Mouse (Mus musculus): Measurements from ENCODE around the gene 9130230L23Rik. TPM values are rescaled to one million over a fixed set of nuclear protein-coding genes. Genes with fewer than 3 reads are reported as not detected.

The 9130230L23Rik gene
- total RNA-seq (2021), result 0.79 and 1.00 TPM in 2 replicates
- long read RNA-seq, result 0 reads

GRCm38 (mm10) chr5:66004134-66004925, at the start of gene 9130230L23Rik:
TSS of gene 9130230L23Rik (minus strand) at chr5:66004285.
- DNase-seq, result no peak

DNA sequence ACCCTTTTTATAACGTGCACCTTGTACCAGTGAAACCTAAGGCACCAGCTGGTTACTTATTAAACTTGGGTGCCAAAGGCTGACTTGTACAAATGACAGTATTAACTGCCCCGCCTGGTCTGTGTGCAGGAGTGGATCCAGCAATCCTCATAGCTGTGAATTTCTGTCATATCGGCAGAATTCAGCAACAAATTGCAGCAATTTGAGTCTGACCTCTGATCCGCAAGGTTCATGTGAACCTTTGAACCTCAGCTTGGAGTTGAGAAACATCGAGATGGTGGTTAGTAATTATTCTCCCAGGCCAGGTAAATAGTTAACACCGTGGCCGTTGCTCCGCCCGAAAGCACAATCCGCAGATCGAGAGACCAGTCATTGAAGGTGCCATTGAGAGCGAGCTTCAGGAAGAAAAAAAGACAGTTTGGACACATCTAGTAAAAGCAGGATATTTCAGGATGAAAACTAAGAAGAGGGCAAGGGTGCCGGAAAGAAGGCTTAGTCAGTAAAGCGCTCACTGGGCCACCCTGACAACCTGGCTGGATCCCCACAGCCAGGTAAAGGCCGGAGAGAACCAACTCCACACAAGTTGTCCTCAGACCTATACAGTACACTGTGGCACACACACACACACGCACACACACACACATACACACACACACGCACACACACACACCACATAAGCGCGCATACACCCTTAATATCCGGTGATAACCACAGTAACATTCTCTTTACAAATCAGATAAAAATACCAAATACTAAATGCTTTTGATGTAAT, 48.9 kb upstream of the 9130230L23Rik start:
- no peak for DNase-seq

DNA sequence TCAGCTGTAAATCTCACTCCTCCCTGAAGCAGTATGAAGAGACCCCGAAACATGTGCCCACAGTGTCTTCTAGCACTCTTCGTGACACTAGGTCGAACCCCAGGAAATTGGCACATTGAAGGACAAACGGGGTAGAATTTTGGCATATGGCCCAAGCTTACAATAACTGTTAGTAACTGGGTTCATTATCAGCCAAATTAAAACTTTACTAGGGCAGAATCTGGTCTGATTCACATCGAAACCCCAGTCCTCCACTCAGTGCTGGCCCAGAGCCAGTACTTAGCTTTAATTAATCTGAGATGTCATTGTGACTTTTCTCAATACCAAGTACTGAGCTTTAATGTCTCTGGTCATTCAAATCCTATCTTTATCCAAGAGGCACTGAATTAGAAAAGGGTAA, 46.8 kb upstream of the 9130230L23Rik start:
- DNase-seq, result peak; percentile 35

DNA sequence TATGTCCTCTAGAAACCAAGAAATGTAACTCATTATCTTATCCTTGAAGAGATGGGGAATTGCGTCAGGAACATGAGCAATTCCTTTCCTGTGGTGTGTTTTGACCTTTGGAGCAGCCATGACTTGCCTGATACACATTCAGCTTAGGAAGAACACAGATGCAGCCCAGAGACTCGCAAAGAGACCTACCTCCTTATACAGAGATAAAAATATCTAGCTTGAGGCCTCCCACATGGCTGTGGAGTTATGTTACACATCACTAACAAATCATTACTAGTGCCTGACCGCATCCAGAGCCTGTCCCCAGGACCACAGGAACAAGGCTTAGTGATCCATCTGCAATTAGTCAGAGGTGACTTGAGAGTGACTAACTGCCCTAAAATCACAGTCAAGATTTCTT, 42.3 kb upstream of the 9130230L23Rik start:
- DNase-seq, result no peak

DNA sequence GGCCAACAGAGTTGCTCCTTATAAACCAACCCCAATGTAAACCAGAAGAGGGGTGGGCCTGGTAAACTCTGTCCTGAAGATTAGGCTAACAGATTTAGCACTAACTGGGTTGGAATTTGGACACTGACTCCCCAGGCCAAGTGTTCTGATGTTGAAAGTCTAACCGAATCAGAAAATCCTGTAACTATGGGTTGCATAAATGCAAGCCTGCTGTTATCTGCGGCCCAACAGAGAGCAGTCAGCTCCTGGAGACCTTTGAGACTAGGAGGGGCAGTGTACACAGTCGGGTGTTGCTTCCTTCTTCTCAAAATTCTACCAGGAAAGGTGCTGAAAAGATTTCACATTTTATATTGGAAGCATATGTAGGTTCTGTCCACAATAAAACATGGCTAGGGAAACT, 39.8 kb upstream of the 9130230L23Rik start:
- DNase-seq, result no peak

GRCm38 (mm10) chr5:66042651-66043340, 38.7 kb upstream of the 9130230L23Rik start:
- DNase-seq, result no peak

GRCm38 (mm10) chr5:66040744-66041279, 36.7 kb upstream of the 9130230L23Rik start:
- no peak for DNase-seq

DNA sequence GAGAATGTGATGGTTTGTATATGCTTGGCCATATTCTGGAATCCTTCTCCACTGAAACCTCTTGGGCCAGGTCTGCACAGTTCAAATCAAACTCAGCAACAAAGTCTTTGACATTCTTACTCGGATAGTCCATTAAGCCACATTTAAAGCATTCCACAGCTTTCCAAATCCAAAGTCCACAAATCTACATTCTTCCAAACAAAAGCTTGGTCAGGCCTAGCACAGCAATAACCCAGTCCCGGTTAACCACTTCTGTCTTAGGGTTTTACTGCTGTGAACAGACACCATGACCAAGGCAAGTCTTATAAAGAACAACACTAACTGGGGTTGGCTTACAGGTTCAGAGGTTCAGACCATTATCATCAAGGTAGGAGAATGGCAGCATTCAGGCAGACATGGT, 35.7 kb upstream of the 9130230L23Rik start:
- no peak for DNase-seq

GRCm38 (mm10) chr5:66037066-66037465, 33.0 kb upstream of the 9130230L23Rik start:
- no peak for DNase-seq

DNA sequence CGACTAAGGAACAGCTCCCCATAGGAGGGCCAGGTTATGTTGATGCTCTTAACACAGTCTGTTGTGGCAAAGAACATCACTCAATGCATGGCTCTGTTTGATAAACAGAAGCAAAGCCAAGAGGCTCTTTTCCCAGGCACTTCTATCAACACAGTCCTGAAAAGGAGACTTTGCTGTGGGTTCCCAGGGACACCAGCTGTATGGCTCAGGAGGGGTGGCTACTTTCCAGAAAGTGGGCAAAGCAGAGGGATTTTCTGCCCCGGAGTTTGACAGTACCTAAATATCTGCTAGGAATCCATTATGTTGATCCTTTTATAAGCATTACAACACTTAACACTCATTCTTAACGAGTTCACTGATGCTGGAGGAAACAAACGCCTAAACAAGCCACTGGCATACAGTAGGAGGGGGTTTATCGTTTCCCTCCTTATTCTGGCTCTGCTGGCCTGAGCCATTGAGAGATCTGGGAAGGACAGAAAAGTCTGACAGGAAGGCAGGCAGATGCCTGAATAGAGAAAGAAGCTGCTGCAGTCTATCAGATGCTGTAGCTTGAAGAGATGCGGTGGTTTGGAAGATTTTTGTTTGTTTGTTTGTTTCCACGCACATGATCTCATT, 32.5 kb upstream of the 9130230L23Rik start:
- no peak for DNase-seq

DNA sequence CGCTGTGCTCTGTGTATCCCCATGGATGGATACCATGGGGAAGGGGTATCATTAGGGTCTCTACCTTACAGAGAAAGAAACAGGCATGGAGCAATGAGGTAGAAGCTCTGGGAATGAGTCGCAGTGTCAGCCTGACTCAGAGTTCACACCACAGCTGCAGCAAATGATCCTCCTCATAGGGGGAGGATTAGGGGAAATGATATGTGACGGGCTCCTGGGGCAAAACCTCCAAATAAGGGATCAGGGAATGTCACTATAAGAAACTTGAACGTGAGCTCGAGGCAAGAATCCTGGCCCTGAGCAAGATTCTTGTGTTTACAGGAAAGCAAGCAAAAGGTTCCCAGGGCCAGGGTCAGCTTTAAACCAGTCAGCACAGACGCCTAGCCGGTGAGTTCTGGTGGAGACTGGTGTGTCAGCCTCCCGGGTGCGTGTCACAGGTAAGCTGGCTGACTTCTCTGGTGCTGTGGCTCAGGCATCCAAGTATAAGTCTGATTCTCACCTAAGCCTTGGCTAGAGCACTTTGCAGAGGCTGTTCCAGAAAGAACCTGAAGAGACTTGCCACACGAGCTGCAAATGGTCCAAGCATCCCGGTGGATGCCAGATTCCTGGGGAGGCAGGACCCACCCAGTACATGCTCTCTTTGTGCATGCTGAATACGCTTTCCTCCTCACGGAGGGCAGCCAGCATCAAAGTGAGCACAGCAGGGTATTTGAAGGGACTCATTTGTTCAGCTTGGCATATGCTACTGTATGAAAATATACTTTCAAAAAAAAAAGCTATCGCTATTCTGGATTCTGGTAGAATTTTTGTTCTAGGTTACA, 30.5 kb upstream of the 9130230L23Rik start:
- no peak for DNase-seq

- DNase-seq, result no peak
These were observed 28.7 kb upstream of the 9130230L23Rik start for GRCm38 (mm10) chr5:66032826-66033225.

DNA sequence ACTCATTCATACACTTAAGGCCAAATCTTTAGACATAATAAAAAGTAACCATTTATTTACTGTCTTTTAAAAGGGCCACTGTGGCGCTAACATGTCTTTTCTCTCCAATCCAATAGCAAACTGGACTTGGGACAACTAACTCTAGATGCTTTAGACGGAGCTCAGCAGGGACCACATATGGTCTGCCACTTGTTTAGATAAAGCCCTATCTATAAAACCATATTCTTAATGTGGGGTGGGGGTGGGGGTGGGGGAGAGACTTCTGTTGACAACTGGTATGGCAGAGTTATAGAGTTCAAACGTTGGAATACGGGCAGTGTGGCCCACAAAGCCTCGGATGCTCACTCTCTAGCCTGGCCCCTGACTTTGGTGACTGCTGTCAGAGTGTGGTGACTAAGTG, 27.6 kb upstream of the 9130230L23Rik start:
- DNase-seq, result no peak

DNA sequence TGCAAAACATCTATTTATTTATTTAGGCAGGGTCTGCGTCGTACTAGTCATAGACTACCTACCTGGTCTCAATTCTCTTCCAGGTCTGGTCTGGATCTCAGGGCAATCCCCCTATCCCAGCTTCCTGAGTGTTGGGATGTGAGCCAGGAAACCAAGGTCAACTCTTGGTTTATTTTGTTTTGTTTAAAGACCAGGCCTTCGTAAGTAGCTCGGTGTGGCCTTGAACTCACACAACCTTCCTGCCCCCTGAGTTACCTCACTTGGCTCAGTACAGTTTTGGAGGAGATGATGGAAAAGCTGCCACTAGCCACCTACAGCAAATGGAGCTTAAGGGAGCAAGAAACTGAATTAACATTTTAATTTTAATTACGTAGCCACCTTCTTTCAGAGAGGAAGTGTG, 24.1 kb upstream of the 9130230L23Rik start:
- no peak for DNase-seq

GRCm38 (mm10) chr5:66027206-66027605, 23.1 kb upstream of the 9130230L23Rik start:
- no peak for DNase-seq

DNA sequence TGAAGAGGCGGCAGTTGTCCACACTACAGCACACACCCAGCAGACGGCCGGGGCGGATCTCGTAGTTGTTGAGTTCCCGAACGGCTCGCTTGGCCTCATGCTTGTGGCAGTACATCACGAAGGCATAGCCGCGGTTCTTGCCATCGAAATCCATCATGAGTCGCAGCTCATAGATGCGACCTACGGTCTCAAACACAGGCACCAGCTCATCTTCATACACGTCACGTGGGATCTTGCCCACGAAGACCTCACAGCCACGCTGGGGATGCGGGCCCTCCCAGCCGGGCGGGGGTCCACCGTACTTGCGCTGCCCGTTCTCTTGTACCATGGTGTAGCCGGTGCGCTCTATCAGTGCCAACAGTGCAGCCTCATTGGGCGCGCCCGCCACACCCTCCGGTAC, 22.7 kb upstream of the 9130230L23Rik start:
- no peak for DNase-seq

DNA sequence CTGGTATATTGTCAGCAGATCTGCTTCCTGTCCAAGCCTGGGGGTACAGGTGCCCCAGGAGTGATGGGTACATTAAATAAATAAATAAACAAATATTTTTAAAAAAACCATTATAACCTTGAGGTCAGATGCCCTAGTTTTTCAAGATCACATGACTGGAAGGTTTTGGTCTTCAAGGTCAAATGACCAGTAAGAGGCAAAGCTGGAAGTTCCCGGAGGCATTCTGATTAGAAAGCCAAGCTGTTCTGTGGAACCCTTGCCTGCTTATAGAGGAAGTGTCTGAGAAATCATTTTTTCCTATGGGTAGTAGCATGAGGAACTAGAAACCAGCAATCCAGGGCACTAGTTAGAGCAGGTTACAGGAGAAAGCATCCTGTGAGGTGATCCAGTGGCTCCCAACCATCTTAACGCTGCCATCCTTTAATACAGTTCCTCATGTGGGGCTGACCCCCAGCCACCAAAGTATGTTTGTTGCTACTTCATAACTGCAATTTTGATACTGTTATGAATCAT, 11.4 kb upstream of the 9130230L23Rik start:
- DNase-seq, result no peak

DNA sequence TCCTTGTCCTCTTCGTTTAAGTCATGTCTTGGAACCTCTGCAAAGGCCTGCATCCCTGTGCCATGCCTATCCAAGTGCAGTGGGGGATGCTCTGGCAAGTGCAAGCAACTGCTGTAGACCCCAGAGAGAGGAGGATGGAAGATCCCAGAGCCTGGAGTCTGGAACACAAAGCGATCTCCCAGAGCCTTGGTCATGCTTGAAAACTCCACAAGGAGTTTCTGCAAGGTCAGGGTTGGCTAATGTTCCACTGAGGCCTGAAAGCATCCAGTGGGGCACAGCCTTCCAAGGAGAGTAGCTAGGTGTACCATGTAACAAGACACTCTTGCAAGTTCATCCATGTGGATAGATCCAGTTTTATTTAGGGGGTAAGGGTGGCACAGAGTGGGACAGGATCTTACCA, 10.4 kb upstream of the 9130230L23Rik start:
- no peak for DNase-seq

- DNase-seq, result no peak
These were observed 9.9 kb upstream of the 9130230L23Rik start for GRCm38 (mm10) chr5:66013999-66014398.

- no peak for DNase-seq
These were observed 4.3 kb upstream of the 9130230L23Rik start for GRCm38 (mm10) chr5:66008245-66008967.

Measured in adrenal gland, postnatal 25 days (tissue).